Mouse (Mus musculus): ENCODE results near the gene Nkapl. TPM values are rescaled to one million over a fixed set of nuclear protein-coding genes. Genes with fewer than 3 reads are reported as not detected.
A peak's percentile ranks its signal among the peaks of the same experiment; 100 is the strongest.

Gene Nkapl
- total and polyA plus RNA-seq, 3 experiments: 0.18 to 0.99 (median 0.34) TPM

GRCm38 (mm10) chr13:21456347-21456746, 12.0 kb downstream of the Nkapl start:
- intact Hi-C loops (cut with DNase I): no loop called here
- H3K27me3 ChIP-seq (ENCODE audit: control insufficient read depth, insufficient read depth, low read length): no peaks in the 10 kb centered on the region
- no peak overlapping the region for H3K9ac ChIP-seq (ENCODE audit: low read depth, low read length)
- H3K36me3 ChIP-seq (ENCODE audit: control insufficient read depth, insufficient read depth, low read length): peaks cover 11% of the 10 kb centered on the region
- H3K4me3 ChIP-seq: no peak overlapping the region
- no peak for DNase-seq
- 22% methylated on average over 4 of the region's 4 CpGs for WGBS
- no peaks in the 10 kb centered on the region for H3K79me2 ChIP-seq (replicated peaks; ENCODE audit: control insufficient read depth, insufficient read depth, low read length)
- no peak overlapping the region for H3K27ac ChIP-seq
- H3K4me1 ChIP-seq (ENCODE audit: control insufficient read depth, insufficient read depth, low read length): peaks cover 1% of the 10 kb centered on the region; the same call in 1 of the 2 replicates
- TF ChIP-seq POLR2A (IDR thresholded peaks at IDR 0.05; ENCODE audit: insufficient read depth, low read depth, low read length): no peak

- intact Hi-C loops (cut with DNase I): loop anchor here (5.0 kb wide), 1 partner anchor 282 kb away; no protein-coding TSS in a partner anchor
- 39% methylated on average over 3 of the region's 3 CpGs for WGBS
- H3K27ac ChIP-seq: peak overlapping the region; percentile 95; the same call in 1 of the 2 replicates
Observed at GRCm38 (mm10) chr13:21454133-21454532, 14.2 kb downstream of the Nkapl start.

GRCm38 (mm10) chr13:21453449-21453848, 14.9 kb downstream of the Nkapl start, which contains the start of gene Zscan26:
TSS of gene Zscan26 (minus strand) at chr13:21453730.
- peak; percentile 90 for TF ChIP-seq POLR2A (IDR thresholded peaks at IDR 0.05; ENCODE audit: insufficient read depth, low read depth, low read length)
- peak; percentile 84 for TF ChIP-seq EP300 (IDR thresholded peaks at IDR 0.05; ENCODE audit: insufficient read depth, low read depth, low read length)
- TF ChIP-seq CTCF (IDR thresholded peaks at IDR 0.05): no peak
- Histone ChIP-seq H3K27me3 (ENCODE audit: control insufficient read depth, insufficient read depth, low read length) (no peaks in the 10 kb centered on the region), H3K4me1 (ENCODE audit: control insufficient read depth, insufficient read depth, low read length) (peaks cover 4% of the 10 kb centered on the region), H3K79me2 (replicated peaks; ENCODE audit: control insufficient read depth, insufficient read depth, low read length) (peaks cover 1% of the 10 kb centered on the region), H3K9ac (ENCODE audit: low read depth, low read length) (peak within 1 kb of the TSS; percentile 65), H3K36me3 (ENCODE audit: control insufficient read depth, insufficient read depth, low read length) (peaks cover 34% of the 10 kb centered on the region), H3K27ac (peak within 1 kb of the TSS; percentile 95), H3K4me3 (peak within 1 kb of the TSS; percentile 62)
- WGBS: under 1% methylated on average over 23 of the region's 23 CpGs
- peak; percentile 88 to 90 for DNase-seq
- intact Hi-C loops (cut with DNase I): loop anchor here (1.0 to 5.0 kb wide), 6 partner anchors 25 to 281 kb away; partner anchors contain the start of genes Gm10065, Zkscan3, Zkscan4 and Zkscan8

More at GRCm38 (mm10) chr13:21454133-21454532, 14.2 kb downstream of the Nkapl start:
- H3K36me3 ChIP-seq (ENCODE audit: control insufficient read depth, insufficient read depth, low read length): peaks cover 29% of the 10 kb centered on the region
- TF ChIP-seq CTCF (IDR thresholded peaks at IDR 0.05) (no peak), EP300 (IDR thresholded peaks at IDR 0.05; ENCODE audit: insufficient read depth, low read depth, low read length) (no peak), POLR2A (IDR thresholded peaks at IDR 0.05; ENCODE audit: insufficient read depth, low read depth, low read length) (no peak)
- H3K4me1 ChIP-seq (ENCODE audit: control insufficient read depth, insufficient read depth, low read length): peaks cover 4% of the 10 kb centered on the region
- H3K9ac ChIP-seq (ENCODE audit: low read depth, low read length): no peak overlapping the region
- DNase-seq: no peak
- H3K27me3 ChIP-seq (ENCODE audit: control insufficient read depth, insufficient read depth, low read length): no peaks in the 10 kb centered on the region
- peaks cover 1% of the 10 kb centered on the region; the same call in 1 of the 2 replicates for H3K79me2 ChIP-seq (replicated peaks; ENCODE audit: control insufficient read depth, insufficient read depth, low read length)
- no peak overlapping the region; the same call in 1 of the 2 replicates for H3K4me3 ChIP-seq

- WGBS: under 1% methylated on average over 13 of the region's 13 CpGs
- peaks cover 4% of the 10 kb centered on the region for H3K4me1 ChIP-seq (ENCODE audit: control insufficient read depth, insufficient read depth, low read length)
- intact Hi-C loops (cut with DNase I): loop anchor here (1.0 to 5.0 kb wide), 6 partner anchors 26 to 281 kb away; partner anchors contain the start of genes Gm10065, Zkscan3, Zkscan4 and Zkscan8
- peak overlapping the region; percentile 65 for H3K9ac ChIP-seq (ENCODE audit: low read depth, low read length)
- DNase-seq: no peak
- peak overlapping the region; percentile 62 for H3K4me3 ChIP-seq
- TF ChIP-seq CTCF (IDR thresholded peaks at IDR 0.05) (no peak), EP300 (IDR thresholded peaks at IDR 0.05; ENCODE audit: insufficient read depth, low read depth, low read length) (no peak), POLR2A (IDR thresholded peaks at IDR 0.05; ENCODE audit: insufficient read depth, low read depth, low read length) (no peak)
- H3K27me3 ChIP-seq (ENCODE audit: control insufficient read depth, insufficient read depth, low read length): no peaks in the 10 kb centered on the region
- H3K27ac ChIP-seq: peak overlapping the region; percentile 95
- H3K36me3 ChIP-seq (ENCODE audit: control insufficient read depth, insufficient read depth, low read length): peaks cover 34% of the 10 kb centered on the region
- H3K79me2 ChIP-seq (replicated peaks; ENCODE audit: control insufficient read depth, insufficient read depth, low read length): peaks cover 1% of the 10 kb centered on the region
Observed at GRCm38 (mm10) chr13:21453042-21453441, 15.3 kb downstream of the Nkapl start.

- no peak for DNase-seq
- Histone ChIP-seq H3K9ac (ENCODE audit: low read depth, low read length) (no peak overlapping the region), H3K27ac (no peak overlapping the region), H3K79me2 (replicated peaks; ENCODE audit: control insufficient read depth, insufficient read depth, low read length) (peaks cover 1% of the 10 kb centered on the region), H3K4me1 (ENCODE audit: control insufficient read depth, insufficient read depth, low read length) (peaks cover 4% of the 10 kb centered on the region), H3K36me3 (ENCODE audit: control insufficient read depth, insufficient read depth, low read length) (peaks cover 49% of the 10 kb centered on the region), H3K27me3 (ENCODE audit: control insufficient read depth, insufficient read depth, low read length) (no peaks in the 10 kb centered on the region), H3K4me3 (no peak overlapping the region)
- 82% methylated on average over 16 of the region's 16 CpGs for WGBS
- no peak for TF ChIP-seq POLR2A (IDR thresholded peaks at IDR 0.05; ENCODE audit: insufficient read depth, low read depth, low read length)
- no peak for TF ChIP-seq EP300 (IDR thresholded peaks at IDR 0.05; ENCODE audit: insufficient read depth, low read depth, low read length)
- TF ChIP-seq CTCF (IDR thresholded peaks at IDR 0.05): no peak
- intact Hi-C loops (cut with DNase I): no loop called here
Observed at GRCm38 (mm10) chr13:21447856-21448614, 20.3 kb downstream of the Nkapl start.

GRCm38 (mm10) chr13:21446796-21447195, 21.5 kb downstream of the Nkapl start:
- TF ChIP-seq EP300 (IDR thresholded peaks at IDR 0.05; ENCODE audit: insufficient read depth, low read depth, low read length): no peak
- no peak for TF ChIP-seq POLR2A (IDR thresholded peaks at IDR 0.05; ENCODE audit: insufficient read depth, low read depth, low read length)
- no peak for TF ChIP-seq CTCF (IDR thresholded peaks at IDR 0.05)
- H3K27ac ChIP-seq: no peak overlapping the region
- intact Hi-C loops (cut with DNase I): no loop called here
- H3K36me3 ChIP-seq (ENCODE audit: control insufficient read depth, insufficient read depth, low read length): peaks cover 42% of the 10 kb centered on the region
- H3K9ac ChIP-seq (ENCODE audit: low read depth, low read length): no peak overlapping the region
- H3K27me3 ChIP-seq (ENCODE audit: control insufficient read depth, insufficient read depth, low read length): no peaks in the 10 kb centered on the region
- peak in 1 of 2 experiments; percentile 5 for DNase-seq
- peaks cover 1% of the 10 kb centered on the region for H3K79me2 ChIP-seq (replicated peaks; ENCODE audit: control insufficient read depth, insufficient read depth, low read length)
- WGBS: 67% methylated on average over 9 of the region's 9 CpGs
- no peak overlapping the region for H3K4me3 ChIP-seq
- H3K4me1 ChIP-seq (ENCODE audit: control insufficient read depth, insufficient read depth, low read length): peaks cover 2% of the 10 kb centered on the region
